Mouse (Mus musculus): ENCODE measurements around the gene Gm42417. TPM values are rescaled to one million over a fixed set of nuclear protein-coding genes. Genes with fewer than 3 reads are reported as not detected.

Gene Gm42417
- polyA plus RNA-seq, 1 experiment from 2014 or later: not detected

- ATAC-seq: peak; percentile 67; the same call in 1 of the 2 replicates
- Histone ChIP-seq H3K9me3 (ENCODE audit: low read length) (no peaks in the 10 kb centered on the region), H3K4me3 (ENCODE audit: low read depth, low read length) (no peak overlapping the region), H3K9ac (replicated peaks) (no peak overlapping the region), H3K4me1 (ENCODE audit: insufficient read depth) (no peaks in the 10 kb centered on the region), H3K27ac (ENCODE audit: low read depth) (no peak overlapping the region), H3K4me2 (ENCODE audit: low read depth, low read length) (no peak overlapping the region), H3K27me3 (ENCODE audit: insufficient read depth, low read length) (no peaks in the 10 kb centered on the region), H3K36me3 (replicated peaks; ENCODE audit: insufficient read depth, low read length) (peaks cover 9% of the 10 kb centered on the region; the same call in 1 of the 2 replicates)
- no peak for TF ChIP-seq EP300 (IDR thresholded peaks at IDR 0.05; ENCODE audit: low read depth)
- TF ChIP-seq CTCF (IDR thresholded peaks at IDR 0.05; ENCODE audit: low read depth): peak; percentile 96
- peak; percentile 84 for DNase-seq
- WGBS (ENCODE audit: insufficient replicate concordance): 4% methylated on average over 3 of the region's 3 CpGs
These were observed 38.0 kb downstream of the Gm42417 start for GRCm38 (mm10) chr1:36501261-36501660.

- H3K9me3 ChIP-seq (ENCODE audit: low read length): no peaks in the 10 kb centered on the region
These were observed 41.9 kb downstream of the Gm42417 start for GRCm38 (mm10) chr1:36497312-36497711.

DNA sequence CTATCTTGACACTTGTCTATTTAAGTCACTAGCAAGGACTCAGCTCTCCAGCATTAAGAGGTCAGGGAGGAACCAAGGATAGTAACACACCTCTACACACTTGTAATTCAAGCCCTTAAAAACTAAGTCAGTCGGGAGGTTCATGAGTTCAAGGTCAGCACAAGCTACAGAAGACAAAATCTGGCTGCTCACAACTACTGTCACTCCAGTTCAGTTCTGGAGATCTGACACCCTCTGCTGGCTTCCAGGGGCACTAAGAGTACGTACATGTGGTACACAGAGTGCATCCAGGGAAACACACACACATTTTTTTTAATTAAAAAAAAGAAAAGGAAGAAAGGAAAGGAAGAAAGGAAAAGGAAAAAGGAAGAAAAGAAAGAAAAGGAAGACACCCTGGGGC lies 42.5 kb downstream of the Gm42417 start:
- Histone ChIP-seq H3K27ac (ENCODE audit: low read depth) (no peak overlapping the region), H3K4me3 (ENCODE audit: low read depth, low read length) (no peak overlapping the region), H3K9me3 (ENCODE audit: low read length) (no peaks in the 10 kb centered on the region), H3K4me2 (ENCODE audit: low read depth, low read length) (no peak overlapping the region), H3K9ac (replicated peaks) (no peak overlapping the region), H3K27me3 (ENCODE audit: insufficient read depth, low read length) (no peaks in the 10 kb centered on the region), H3K4me1 (ENCODE audit: insufficient read depth) (no peaks in the 10 kb centered on the region), H3K36me3 (replicated peaks; ENCODE audit: insufficient read depth, low read length) (0 out of 2 replicates have a peak, but pooled peaks cover 8% of the 10 kb centered on the region)
- TF ChIP-seq CTCF (IDR thresholded peaks at IDR 0.05; ENCODE audit: low read depth) (peak; percentile 44; the same call in 1 of the 2 replicates), EP300 (IDR thresholded peaks at IDR 0.05; ENCODE audit: low read depth) (no peak)
- no peak for ATAC-seq
- 54% methylated on average over 2 of the region's 2 CpGs for WGBS (ENCODE audit: insufficient replicate concordance)
- no peak for DNase-seq

More at GRCm38 (mm10) chr1:36497312-36497711, 41.9 kb downstream of the Gm42417 start:
- Histone ChIP-seq H3K4me2 (ENCODE audit: low read depth, low read length) (no peak overlapping the region), H3K36me3 (replicated peaks; ENCODE audit: insufficient read depth, low read length) (0 out of 2 replicates have a peak, but pooled peaks cover 8% of the 10 kb centered on the region), H3K27ac (ENCODE audit: low read depth) (no peak overlapping the region), H3K4me3 (ENCODE audit: low read depth, low read length) (no peak overlapping the region), H3K9ac (replicated peaks) (no peak overlapping the region), H3K4me1 (ENCODE audit: insufficient read depth) (no peaks in the 10 kb centered on the region), H3K27me3 (ENCODE audit: insufficient read depth, low read length) (no peaks in the 10 kb centered on the region)
- TF ChIP-seq CTCF (IDR thresholded peaks at IDR 0.05; ENCODE audit: low read depth): no peak
- TF ChIP-seq EP300 (IDR thresholded peaks at IDR 0.05; ENCODE audit: low read depth): no peak
- WGBS (ENCODE audit: insufficient replicate concordance): 69% methylated on average over 2 of the region's 2 CpGs
- DNase-seq (no peak), ATAC-seq (no peak)

DNA sequence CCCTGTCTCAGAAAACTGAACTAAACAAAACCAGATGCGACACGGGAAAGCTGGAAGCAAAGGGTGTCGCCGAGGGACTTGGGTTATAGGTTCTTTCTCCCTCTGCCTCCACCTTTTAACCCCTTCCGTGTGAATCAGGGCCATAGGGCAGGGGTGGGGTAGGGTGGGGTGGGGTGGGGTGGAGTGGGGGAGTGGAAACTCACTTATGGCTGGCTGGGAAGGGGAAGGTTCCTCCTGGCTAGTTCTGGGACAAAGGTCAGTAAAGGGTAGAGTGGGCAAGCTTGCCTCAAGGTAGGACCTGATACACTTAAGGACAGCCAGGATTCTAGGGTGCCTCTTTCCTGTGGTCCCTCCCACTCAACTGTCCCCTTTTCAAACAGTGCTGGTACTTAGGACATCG lies 45.9 kb downstream of the Gm42417 start:
- H3K9ac ChIP-seq (replicated peaks): no peak overlapping the region
- no peak overlapping the region for H3K4me2 ChIP-seq (ENCODE audit: low read depth, low read length)
- WGBS (ENCODE audit: insufficient replicate concordance): 76% methylated on average over 6 of the region's 6 CpGs
- no peaks in the 10 kb centered on the region for H3K4me1 ChIP-seq (ENCODE audit: insufficient read depth)
- DNase-seq: no peak
- ATAC-seq: no peak
- H3K36me3 ChIP-seq (replicated peaks; ENCODE audit: insufficient read depth, low read length): no peaks in the 10 kb centered on the region
- no peak overlapping the region for H3K4me3 ChIP-seq (ENCODE audit: low read depth, low read length)
- no peaks in the 10 kb centered on the region for H3K9me3 ChIP-seq (ENCODE audit: low read length)
- H3K27me3 ChIP-seq (ENCODE audit: insufficient read depth, low read length): no peaks in the 10 kb centered on the region
- TF ChIP-seq CTCF (IDR thresholded peaks at IDR 0.05; ENCODE audit: low read depth) (no peak), EP300 (IDR thresholded peaks at IDR 0.05; ENCODE audit: low read depth) (no peak)
- H3K27ac ChIP-seq (ENCODE audit: low read depth): no peak overlapping the region

DNA sequence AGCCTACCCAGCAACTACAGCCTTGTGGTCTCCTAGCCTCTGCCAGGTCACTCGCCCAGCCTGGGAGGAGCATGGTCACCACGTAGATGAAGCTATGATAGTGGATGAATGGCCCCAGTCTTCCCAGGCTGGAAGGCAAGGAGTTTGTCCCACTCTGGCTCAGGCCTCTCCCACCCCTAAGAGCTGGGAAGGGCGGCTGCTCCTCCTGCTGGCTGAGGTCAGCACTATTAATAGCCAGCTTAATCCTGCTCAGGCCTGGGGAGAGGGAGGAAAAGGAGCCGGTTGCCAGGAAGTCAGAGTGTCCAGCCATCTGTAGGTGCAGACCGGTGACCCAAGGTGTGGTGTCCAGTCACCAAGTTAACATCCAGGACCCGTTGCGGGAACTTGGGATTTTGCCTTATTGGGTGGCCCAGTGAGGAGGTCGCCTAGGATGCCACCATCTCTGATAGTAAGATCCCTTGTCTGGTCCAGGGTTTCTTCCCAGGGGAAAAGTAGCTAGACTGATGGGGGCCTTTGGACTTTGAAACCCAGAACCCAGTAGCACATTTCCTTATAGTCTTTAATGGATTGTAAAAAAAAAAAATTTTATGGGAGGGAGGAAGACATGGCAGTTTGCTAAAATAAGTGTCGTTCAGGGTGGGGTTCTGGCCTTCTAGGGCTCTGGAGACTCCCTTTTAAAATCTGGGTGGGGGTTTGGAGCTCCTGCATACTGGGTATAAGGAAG lies 46.7 kb downstream of the Gm42417 start:
- H3K27ac ChIP-seq (ENCODE audit: low read depth): no peak overlapping the region
- no peak overlapping the region for H3K4me3 ChIP-seq (ENCODE audit: low read depth, low read length)
- no peak overlapping the region for H3K4me2 ChIP-seq (ENCODE audit: low read depth, low read length)
- no peaks in the 10 kb centered on the region for H3K4me1 ChIP-seq (ENCODE audit: insufficient read depth)
- TF ChIP-seq EP300 (IDR thresholded peaks at IDR 0.05; ENCODE audit: low read depth) (no peak), CTCF (IDR thresholded peaks at IDR 0.05; ENCODE audit: low read depth) (peak; percentile 52)
- H3K36me3 ChIP-seq (replicated peaks; ENCODE audit: insufficient read depth, low read length): no peaks in the 10 kb centered on the region
- 55% methylated on average over 9 of the region's 9 CpGs for WGBS (ENCODE audit: insufficient replicate concordance)
- no peaks in the 10 kb centered on the region for H3K27me3 ChIP-seq (ENCODE audit: insufficient read depth, low read length)
- ATAC-seq (no peak), DNase-seq (no peak)
- no peaks in the 10 kb centered on the region for H3K9me3 ChIP-seq (ENCODE audit: low read length)
- H3K9ac ChIP-seq (replicated peaks): no peak overlapping the region

DNA sequence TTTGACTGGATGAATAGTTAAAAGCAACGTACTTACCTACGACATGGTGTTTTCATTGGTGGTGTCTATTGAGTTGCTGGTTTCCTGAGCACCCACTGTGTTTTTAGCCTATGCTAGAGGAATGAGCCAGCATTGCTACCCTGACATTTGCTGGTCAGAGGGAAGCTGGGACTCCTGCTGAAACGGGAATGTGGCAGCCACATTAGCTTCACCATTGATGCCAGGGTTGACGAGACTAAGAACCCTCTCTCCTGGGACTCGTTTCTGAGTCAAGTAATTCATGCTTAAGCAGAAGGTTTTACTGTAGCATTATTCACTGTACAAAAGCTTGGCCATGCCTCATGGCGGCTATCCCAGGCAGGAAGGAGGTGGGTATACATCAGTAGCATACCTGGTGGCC lies 49.6 kb downstream of the Gm42417 start:
- DNase-seq (no peak), ATAC-seq (no peak)
- TF ChIP-seq EP300 (IDR thresholded peaks at IDR 0.05; ENCODE audit: low read depth) (no peak), CTCF (IDR thresholded peaks at IDR 0.05; ENCODE audit: low read depth) (no peak)
- H3K36me3 ChIP-seq (replicated peaks; ENCODE audit: insufficient read depth, low read length): no peaks in the 10 kb centered on the region
- H3K4me3 ChIP-seq (ENCODE audit: low read depth, low read length): no peak overlapping the region
- H3K27me3 ChIP-seq (ENCODE audit: insufficient read depth, low read length): no peaks in the 10 kb centered on the region
- no peak overlapping the region for H3K4me2 ChIP-seq (ENCODE audit: low read depth, low read length)
- no peak overlapping the region for H3K27ac ChIP-seq (ENCODE audit: low read depth)
- 77% methylated on average over 6 of the region's 6 CpGs for WGBS (ENCODE audit: insufficient replicate concordance)
- H3K9ac ChIP-seq (replicated peaks): no peak overlapping the region
- no peaks in the 10 kb centered on the region for H3K4me1 ChIP-seq (ENCODE audit: insufficient read depth)
- H3K9me3 ChIP-seq (ENCODE audit: low read length): no peaks in the 10 kb centered on the region
